Mouse (Mus musculus) induced T-regulatory cell, adult 2 months (primary cell): ENCODE measurements at regions not wholly inside any gene's neighbourhood (a gene's known extent, or its start where the extent isn't known, plus 50 kb on each side); places are given as distances from the start of the nearest gene placed in this dataset.

ENCODE experiments used
- DNase-seq: peaks from one replicate; pipeline ENCODE4 v3.0.0-alpha.2; 2012; ENCODE audit warnings: low read depth

DNA sequence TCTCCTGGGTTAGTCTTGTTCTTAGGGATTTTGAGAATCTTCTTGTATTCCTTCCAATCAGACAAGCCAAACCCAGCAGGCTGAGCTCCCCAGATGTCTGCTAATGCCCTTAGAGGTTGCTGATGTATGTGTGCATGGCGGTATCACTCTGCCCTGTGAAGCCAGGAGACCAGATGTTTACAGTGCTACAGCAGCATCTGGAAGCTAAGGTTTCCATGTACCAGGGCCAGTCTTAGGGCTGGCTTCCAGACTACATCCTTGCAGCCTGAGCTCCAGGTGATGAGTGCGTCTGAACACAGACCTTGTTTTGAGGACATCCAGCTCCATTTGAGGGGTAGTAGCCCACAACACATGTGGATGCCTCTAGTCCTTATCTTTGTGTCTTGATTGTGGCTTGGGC is 241.7 kb downstream of the Ttc32 start:
- no peak for DNase-seq

DNA sequence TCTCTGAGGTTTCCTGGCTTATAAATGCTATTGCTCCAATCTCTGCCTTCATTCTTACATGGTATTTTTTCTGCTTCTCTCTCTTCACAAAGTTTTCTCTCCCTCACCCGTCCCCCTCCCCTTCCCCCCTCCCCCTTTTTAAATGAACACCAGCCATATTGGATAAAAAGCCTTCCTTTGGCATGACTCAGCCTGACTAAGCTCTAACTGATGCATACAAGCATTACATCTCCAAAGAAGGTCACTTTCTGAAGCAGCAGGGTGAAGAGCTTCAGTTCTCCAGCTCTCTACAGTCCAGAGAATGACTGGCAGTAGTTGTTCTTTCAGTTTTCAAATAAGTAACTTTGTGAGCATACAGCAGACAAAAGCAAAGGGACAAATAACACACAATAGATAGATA is 244.4 kb downstream of the Ttc32 start:
- DNase-seq = no peak

DNA sequence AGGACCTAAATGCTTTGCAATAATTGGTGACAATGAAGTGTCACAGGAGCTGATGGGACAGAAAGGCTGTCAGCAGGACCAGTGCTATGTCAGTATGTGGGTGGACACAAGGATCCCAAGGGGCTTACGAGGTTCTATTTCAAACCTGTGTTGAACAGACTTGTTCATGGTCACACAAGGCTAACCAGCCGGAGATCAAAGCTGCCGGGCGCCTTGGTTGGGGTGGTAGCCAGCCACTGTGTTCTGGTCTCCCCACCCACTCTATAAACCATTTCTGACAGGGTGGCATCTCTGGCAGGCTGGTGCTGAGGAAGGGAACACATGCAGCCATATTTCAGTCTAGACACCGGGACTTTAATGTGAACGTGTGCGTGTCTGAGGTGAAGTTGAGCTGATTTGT is 245.9 kb downstream of the Ttc32 start:
- DNase-seq = no peak

- no peak for DNase-seq
Measured at GRCm38 (mm10) chr12:9278735-9279134, 248.9 kb downstream of the Ttc32 start.

DNA sequence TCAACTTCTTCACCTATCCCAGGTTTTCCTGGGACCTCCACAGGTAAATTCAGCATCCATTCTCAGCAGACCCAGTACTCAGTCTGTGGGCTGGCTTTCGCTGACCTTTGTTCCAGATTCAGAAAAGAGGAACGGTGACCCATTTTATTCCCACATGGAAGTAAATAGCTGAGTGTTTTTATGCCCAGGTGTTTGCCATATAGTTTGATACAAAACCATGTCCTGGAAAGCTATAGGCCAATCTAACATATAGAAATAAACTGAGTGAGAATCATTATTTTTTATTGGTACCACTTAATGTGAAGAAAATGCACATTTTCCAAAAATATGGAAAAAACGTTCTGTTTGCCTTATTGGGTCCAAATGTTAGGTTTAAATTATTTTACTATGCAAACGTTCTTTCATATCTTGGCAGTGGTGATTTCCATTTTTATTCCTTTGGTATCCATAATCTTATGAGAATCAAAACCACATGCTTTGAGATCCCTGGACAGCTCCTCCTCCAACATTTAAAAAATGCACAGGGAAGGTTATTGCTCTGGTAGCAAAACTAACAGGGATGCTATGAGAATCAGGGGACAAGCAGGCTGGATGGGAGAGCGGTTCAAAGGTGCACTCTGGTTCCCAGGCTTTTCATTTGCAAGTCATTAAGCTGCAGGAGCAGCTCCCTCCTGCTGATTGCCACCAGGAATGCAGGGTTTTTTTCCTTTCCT is 250.3 kb downstream of the Ttc32 start:
- no peak for DNase-seq

DNA sequence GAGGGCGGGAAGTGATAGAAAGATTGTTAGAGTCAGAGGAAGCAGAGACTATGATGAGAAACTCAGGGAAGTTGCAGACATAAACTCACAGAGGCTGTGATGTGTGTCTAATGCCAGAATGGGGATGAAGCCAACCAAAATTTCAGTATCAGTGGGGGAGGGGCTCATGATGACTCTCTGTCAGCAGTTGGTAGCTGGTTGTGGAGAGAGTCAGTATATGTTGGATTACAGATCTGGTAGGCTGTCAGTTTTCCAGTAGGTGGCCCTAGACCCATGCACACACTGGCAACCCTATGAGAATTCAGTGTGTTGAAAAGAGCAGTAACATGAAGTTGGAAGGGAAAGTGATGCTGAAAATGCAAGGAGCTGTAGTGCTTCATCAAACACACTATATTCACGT is 257.5 kb downstream of the Ttc32 start:
- DNase-seq = no peak

DNA sequence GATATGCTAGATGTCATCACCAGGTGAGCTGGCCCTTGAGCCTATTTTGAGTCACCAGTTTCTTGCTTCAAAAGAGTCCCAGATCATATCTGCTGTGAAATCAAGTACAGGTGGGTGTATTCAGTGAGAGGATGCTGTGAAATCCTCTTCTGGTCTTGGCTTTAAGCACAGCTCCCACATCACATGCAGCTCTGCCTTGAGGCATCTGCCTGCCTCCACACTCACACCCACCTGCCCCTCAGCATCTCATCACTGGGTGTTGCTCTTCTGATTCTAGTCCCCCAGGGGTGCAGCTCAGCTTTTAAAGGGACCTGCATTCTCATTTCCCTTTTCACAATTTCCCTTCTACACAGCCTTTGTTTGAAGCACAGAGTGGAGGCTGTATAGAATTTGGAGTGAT is 262.9 kb downstream of the Ttc32 start:
- DNase-seq = no peak

- DNase-seq = no peak
Measured at GRCm38 (mm10) chr12:9295211-9295610, 265.4 kb downstream of the Ttc32 start.

- no peak for DNase-seq
Measured at GRCm38 (mm10) chr12:9298848-9299655, 269.3 kb downstream of the Ttc32 start.

DNA sequence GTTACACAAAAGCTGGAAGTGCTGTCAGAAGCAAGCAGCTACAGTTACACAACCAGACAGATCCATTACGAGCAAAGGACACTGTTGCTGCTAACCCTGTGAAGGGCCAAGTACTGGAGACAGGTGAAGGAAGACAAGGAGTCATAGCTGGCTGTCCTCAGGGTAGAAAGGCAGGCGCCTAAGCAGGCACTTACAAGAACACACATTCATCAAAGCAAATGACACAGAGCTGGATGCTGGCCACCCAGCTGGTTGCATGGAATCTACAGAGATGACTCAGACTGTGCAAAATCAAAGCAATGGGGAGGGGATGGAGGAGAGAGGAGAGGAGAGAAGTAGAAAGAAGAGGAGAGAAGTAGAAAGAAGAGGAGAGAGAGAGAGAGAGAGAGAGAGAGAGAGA is 265.8 kb upstream of the Osr1 start:
- no peak for DNase-seq

- no peak for DNase-seq
Measured at GRCm38 (mm10) chr12:9337891-9338672, 231.8 kb upstream of the Osr1 start.

DNA sequence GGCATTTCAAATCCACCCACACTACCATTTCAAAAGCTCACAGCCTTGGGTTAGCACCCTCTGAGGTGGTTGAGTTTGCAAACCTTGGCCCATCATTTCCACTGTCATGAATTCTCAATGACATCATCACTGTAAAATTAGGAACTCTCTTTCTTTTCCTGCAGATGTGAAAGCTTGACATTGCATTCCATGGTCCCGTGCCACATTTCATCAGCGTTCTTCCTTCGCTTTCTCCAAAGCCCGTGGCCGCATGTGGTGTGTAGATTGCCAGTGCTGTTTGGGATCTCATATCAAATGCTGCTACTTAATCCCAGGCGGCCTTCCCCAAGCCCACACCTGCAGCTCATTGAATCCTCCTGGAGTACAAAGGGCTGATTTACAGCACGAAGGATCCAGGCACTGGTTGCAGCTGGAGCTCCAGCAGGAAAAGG is 231.1 kb upstream of the Osr1 start:
- DNase-seq = no peak

DNA sequence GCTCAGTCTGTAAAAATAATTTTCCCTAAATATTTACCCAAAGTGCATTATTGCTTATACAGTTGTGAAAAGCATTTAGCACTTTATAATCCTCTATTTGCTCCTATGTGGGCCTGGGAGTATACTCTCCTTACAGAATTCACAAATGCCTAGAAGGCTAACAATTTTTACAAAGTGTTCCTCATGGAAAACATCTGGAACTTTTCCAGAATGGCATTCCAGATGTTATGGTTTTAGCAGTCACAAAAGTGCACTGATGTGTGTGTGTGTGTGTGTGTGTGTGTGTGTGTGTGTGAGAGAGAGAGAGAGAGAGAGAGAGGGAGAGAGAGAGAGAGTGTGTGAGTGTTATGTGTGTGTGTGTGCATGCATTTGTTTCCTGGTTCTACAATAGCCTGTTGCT is 229.1 kb upstream of the Osr1 start:
- DNase-seq = no peak

- no peak for DNase-seq
Measured at GRCm38 (mm10) chr12:9345359-9345758, 224.6 kb upstream of the Osr1 start.

- no peak for DNase-seq
Measured at GRCm38 (mm10) chr12:9355512-9355911, 214.4 kb upstream of the Osr1 start.

- no peak for DNase-seq
Measured at GRCm38 (mm10) chr12:9357856-9358255, 212.1 kb upstream of the Osr1 start.

- no peak for DNase-seq
Measured at GRCm38 (mm10) chr12:9358872-9359271, 211.0 kb upstream of the Osr1 start.

DNA sequence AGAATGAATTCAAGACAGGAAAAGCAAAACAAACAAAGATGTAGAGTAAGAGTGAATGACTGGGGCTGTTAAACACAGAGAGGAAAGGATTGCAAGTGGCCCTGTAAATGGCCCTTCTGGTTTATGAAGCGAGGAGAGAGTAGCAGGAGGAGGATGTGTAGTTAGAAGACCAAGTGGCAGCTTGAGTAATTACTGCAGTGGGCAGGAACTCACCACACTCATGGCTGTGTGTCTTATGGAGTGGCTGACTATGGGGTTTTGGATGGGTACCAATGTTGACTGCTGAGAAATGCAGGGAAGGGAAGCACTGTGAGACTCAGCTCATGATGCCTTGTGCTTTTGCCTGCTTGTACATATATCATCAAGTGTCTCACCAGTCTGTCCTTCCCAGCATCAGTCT is 204.0 kb upstream of the Osr1 start:
- no peak for DNase-seq

DNA sequence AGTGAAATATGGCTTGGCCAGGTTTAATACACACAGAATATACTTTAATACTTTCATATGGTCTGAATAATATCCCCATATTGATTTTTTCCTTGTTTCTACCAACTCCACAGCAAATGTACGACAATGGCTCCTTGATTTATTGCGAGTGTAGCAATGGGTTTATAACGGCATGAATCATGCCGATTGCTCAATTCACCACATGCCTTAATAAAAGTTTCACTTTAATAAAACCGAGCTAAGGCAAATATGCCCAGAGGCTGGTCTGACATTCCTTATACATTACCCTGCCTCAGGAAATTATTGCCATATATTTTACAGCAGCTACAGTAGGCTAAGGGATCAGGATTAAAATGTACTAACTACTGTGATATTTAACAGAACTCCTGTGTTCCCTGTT is 201.2 kb upstream of the Osr1 start:
- no peak for DNase-seq

DNA sequence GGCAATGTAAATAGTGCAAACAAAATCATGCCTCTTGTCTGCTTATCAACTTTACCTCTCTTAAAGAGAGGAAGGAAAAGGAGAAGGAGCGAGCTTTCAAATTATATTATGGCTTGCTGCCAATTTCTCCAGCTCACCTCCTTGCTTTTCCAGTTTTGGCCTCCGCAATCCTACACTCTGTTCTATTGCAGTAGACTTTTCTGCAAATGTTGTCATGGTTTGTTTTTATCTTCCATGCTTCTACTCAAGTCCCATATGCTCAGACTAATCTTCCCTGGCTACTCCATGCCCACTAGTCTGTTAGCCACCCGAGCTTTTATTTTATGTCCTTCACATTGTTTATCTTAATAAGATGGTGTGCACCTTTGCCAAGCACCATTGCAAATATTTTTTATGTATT is 168.0 kb upstream of the Osr1 start:
- no peak for DNase-seq

- no peak for DNase-seq
Measured at GRCm38 (mm10) chr12:9404981-9405380, 164.9 kb upstream of the Osr1 start.

DNA sequence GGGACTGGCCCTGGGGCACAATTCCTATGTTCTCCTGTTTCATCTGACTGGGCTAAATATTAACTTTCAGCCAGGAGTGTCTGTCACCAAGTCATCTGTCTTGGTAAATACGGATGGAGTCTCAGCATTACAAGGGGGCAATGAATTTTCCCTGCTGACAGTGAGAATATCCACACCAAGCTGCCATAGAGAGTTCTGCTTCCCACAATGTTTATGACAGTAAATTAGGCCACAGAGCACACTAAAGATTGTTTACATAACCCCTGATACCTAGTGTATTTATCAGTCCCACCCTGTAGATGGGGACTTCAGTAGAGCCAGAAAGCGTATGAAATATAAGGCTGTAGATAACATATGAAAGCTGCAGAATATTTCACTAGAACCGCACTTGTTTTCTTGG is 150.6 kb upstream of the Osr1 start:
- DNase-seq = no peak

GRCm38 (mm10) chr12:9430656-9431055 is 139.3 kb upstream of the Osr1 start:
- no peak for DNase-seq
